Mouse (Mus musculus) left cerebral cortex, postnatal 4 days (tissue): ENCODE measurements around the gene Nhlrc2. TPM values are rescaled to one million over a fixed set of nuclear protein-coding genes. Genes with fewer than 3 reads are reported as not detected.

ENCODE experiments used
- DNase-seq: peaks from one replicate; pipeline ENCODE4 v3.0.0-alpha.2; 2022
- intact Hi-C: fragments of 180-260 bp; cut with DNase I; formaldehyde crosslinking; loops from one replicate; pipeline ENCODE4 v1.15.1; 2025
- total RNA-seq, 2 experiments: library from RNA; stranded (reverse); gene quantifications; 2 replicates each; pipeline ENCODE4 v1.2.3; 2021

The Nhlrc2 gene
- total RNA-seq, 2 experiments from 2014 or later = 15.6 to 17.2 TPM

GRCm38 (mm10) chr19:56614131-56614530 is 66.1 kb downstream of the Nhlrc2 start:
- intact Hi-C loops = no loop called here
- no peak for DNase-seq

GRCm38 (mm10) chr19:56618845-56619244 is 70.8 kb downstream of the Nhlrc2 start:
- no peak for DNase-seq
- intact Hi-C loops = no loop called here

- intact Hi-C loops = no loop called here
Measured at GRCm38 (mm10) chr19:56619546-56619945, 71.5 kb downstream of the Nhlrc2 start.

GRCm38 (mm10) chr19:56621876-56622275 is 73.8 kb downstream of the Nhlrc2 start:
- intact Hi-C loops = no loop called here

More at GRCm38 (mm10) chr19:56619546-56619945, 71.5 kb downstream of the Nhlrc2 start:
- DNase-seq = no peak

GRCm38 (mm10) chr19:56627881-56628472 is 79.9 kb downstream of the Nhlrc2 start:
- intact Hi-C loops = no loop called here
- DNase-seq = no peak

More at GRCm38 (mm10) chr19:56621876-56622275, 73.8 kb downstream of the Nhlrc2 start:
- DNase-seq = no peak

- intact Hi-C loops = no loop called here
- DNase-seq = no peak
Measured at GRCm38 (mm10) chr19:56629647-56630046, 81.6 kb downstream of the Nhlrc2 start.

- intact Hi-C loops = no loop called here
- no peak for DNase-seq
Measured at GRCm38 (mm10) chr19:56631017-56631416, 83.0 kb downstream of the Nhlrc2 start.

- no peak for DNase-seq
- intact Hi-C loops = no loop called here
Measured at GRCm38 (mm10) chr19:56631451-56631901, 83.4 kb downstream of the Nhlrc2 start.

- DNase-seq = peak; percentile 11
- intact Hi-C loops = no loop called here
Measured at GRCm38 (mm10) chr19:56637035-56637683, 89.1 kb downstream of the Nhlrc2 start.

- intact Hi-C loops = no loop called here
- no peak for DNase-seq
Measured at GRCm38 (mm10) chr19:56637684-56638049, 89.6 kb downstream of the Nhlrc2 start.

- no peak for DNase-seq
- intact Hi-C loops = no loop called here
Measured at GRCm38 (mm10) chr19:56647451-56648120, 99.5 kb downstream of the Nhlrc2 start.

- intact Hi-C loops = no loop called here
- no peak for DNase-seq
Measured at GRCm38 (mm10) chr19:56651262-56651661, 103.2 kb downstream of the Nhlrc2 start.

- peak; percentile 41 for DNase-seq
- intact Hi-C loops = no loop called here
Measured at GRCm38 (mm10) chr19:56652034-56652962, 104.2 kb downstream of the Nhlrc2 start.

Other genes with a start within 250 kb of the Nhlrc2 start
- under 1 TPM; 0.44 to 0.54 TPM for gene Nrap, start 158.2 kb upstream of the Nhlrc2 start, total RNA-seq
- gene Casp7, start 151.1 kb upstream of the Nhlrc2 start, total RNA-seq = 10 to 100 TPM; 14.0 to 15.4 TPM
- gene Plekhs1, start 86.6 kb upstream of the Nhlrc2 start, total RNA-seq = under 1 TPM; 0.48 to 0.50 TPM
- gene Dclre1a, start within 50 bp of the Nhlrc2 start, total RNA-seq = 10 to 100 TPM; 11.5 to 13.8 TPM
- 10 to 100 TPM; 10.4 to 12.2 TPM for gene Adrb1, start 173.9 kb downstream of the Nhlrc2 start, total RNA-seq